Mouse (Mus musculus): ENCODE results near the gene Oas3. TPM values are rescaled to one million over a fixed set of nuclear protein-coding genes. Genes with fewer than 3 reads are reported as not detected.

Gene Oas3
- polyA plus RNA-seq, 1 experiment = 0.02 TPM

GRCm38 (mm10) chr5:120732740-120733139 lies 44.7 kb downstream of the Oas3 start:
- no peaks in the 10 kb centered on the region for H3K36me3 ChIP-seq (ENCODE audit: control insufficient read depth)
- no peaks in the 10 kb centered on the region for H3K4me1 ChIP-seq (ENCODE audit: control insufficient read depth)
- H3K4me3 ChIP-seq (replicated peaks) = no peak overlapping the region
- TF ChIP-seq GATA1 (IDR thresholded peaks at IDR 0.05; ENCODE audit: low read length) (no peak), TAL1 (IDR thresholded peaks at IDR 0.05; ENCODE audit: low read length) (no peak)
- no peaks in the 10 kb centered on the region for H3K9me3 ChIP-seq (ENCODE audit: control insufficient read depth, low read length)
- H3K27me3 ChIP-seq (ENCODE audit: control insufficient read depth) = no peaks in the 10 kb centered on the region

GRCm38 (mm10) chr5:120729319-120729718 lies 48.1 kb downstream of the Oas3 start:
- Histone ChIP-seq H3K36me3 (ENCODE audit: control insufficient read depth) (no peaks in the 10 kb centered on the region), H3K4me1 (ENCODE audit: control insufficient read depth) (no peaks in the 10 kb centered on the region), H3K9me3 (ENCODE audit: control insufficient read depth, low read length) (no peaks in the 10 kb centered on the region), H3K27me3 (ENCODE audit: control insufficient read depth) (no peaks in the 10 kb centered on the region), H3K4me3 (replicated peaks) (no peak overlapping the region)
- TF ChIP-seq TAL1 (IDR thresholded peaks at IDR 0.05; ENCODE audit: low read length) (no peak), GATA1 (IDR thresholded peaks at IDR 0.05; ENCODE audit: low read length) (no peak)

GRCm38 (mm10) chr5:120725811-120726455 lies 51.5 kb downstream of the Oas3 start:
- TF ChIP-seq GATA1 (IDR thresholded peaks at IDR 0.05; ENCODE audit: low read length) (no peak), TAL1 (IDR thresholded peaks at IDR 0.05; ENCODE audit: low read length) (no peak)
- no peaks in the 10 kb centered on the region for H3K4me1 ChIP-seq (ENCODE audit: control insufficient read depth)
- no peaks in the 10 kb centered on the region for H3K36me3 ChIP-seq (ENCODE audit: control insufficient read depth)
- no peaks in the 10 kb centered on the region for H3K27me3 ChIP-seq (ENCODE audit: control insufficient read depth)
- H3K9me3 ChIP-seq (ENCODE audit: control insufficient read depth, low read length) = no peaks in the 10 kb centered on the region
- H3K4me3 ChIP-seq (replicated peaks) = no peak overlapping the region

DNA sequence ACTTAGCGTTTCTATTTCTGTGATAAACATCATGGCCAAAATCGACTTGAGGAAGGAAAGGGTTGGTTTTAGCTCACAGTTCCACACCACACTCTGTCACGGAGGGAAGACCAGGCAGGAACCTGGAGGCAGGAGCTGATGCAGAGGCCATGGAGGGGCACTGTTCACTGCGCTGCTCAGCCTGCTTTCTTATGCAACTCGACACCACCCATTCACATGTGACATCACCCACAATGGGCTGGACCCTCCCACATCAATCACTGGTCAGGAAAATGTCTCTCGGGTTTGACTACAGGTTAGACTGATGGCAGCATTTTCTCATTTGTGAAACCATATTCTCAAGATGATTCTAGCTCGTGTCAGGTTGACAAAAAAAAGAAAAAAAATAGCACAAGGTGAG lies 56.5 kb downstream of the Oas3 start:
- Histone ChIP-seq H3K27me3 (ENCODE audit: control insufficient read depth) (no peaks in the 10 kb centered on the region), H3K9me3 (ENCODE audit: control insufficient read depth, low read length) (peaks cover 4% of the 10 kb centered on the region), H3K36me3 (ENCODE audit: control insufficient read depth) (no peaks in the 10 kb centered on the region), H3K4me3 (replicated peaks) (no peak overlapping the region), H3K4me1 (ENCODE audit: control insufficient read depth) (no peaks in the 10 kb centered on the region)
- no peak for TF ChIP-seq GATA1 (IDR thresholded peaks at IDR 0.05; ENCODE audit: low read length)
- TF ChIP-seq TAL1 (IDR thresholded peaks at IDR 0.05; ENCODE audit: low read length) = no peak

- Histone ChIP-seq H3K4me1 (ENCODE audit: control insufficient read depth) (no peaks in the 10 kb centered on the region), H3K27me3 (ENCODE audit: control insufficient read depth) (peaks cover 3% of the 10 kb centered on the region; the same call in 1 of the 2 replicates), H3K4me3 (replicated peaks) (no peak overlapping the region), H3K36me3 (ENCODE audit: control insufficient read depth) (no peaks in the 10 kb centered on the region), H3K9me3 (ENCODE audit: control insufficient read depth, low read length) (peaks cover 4% of the 10 kb centered on the region)
- TF ChIP-seq GATA1 (IDR thresholded peaks at IDR 0.05; ENCODE audit: low read length) (no peak), TAL1 (IDR thresholded peaks at IDR 0.05; ENCODE audit: low read length) (no peak)
Observed at GRCm38 (mm10) chr5:120718600-120719378, 58.7 kb downstream of the Oas3 start.

GRCm38 (mm10) chr5:120717136-120717535 lies 60.3 kb downstream of the Oas3 start:
- H3K27me3 ChIP-seq (ENCODE audit: control insufficient read depth) = peaks cover 15% of the 10 kb centered on the region
- H3K4me1 ChIP-seq (ENCODE audit: control insufficient read depth) = no peaks in the 10 kb centered on the region
- peaks cover 4% of the 10 kb centered on the region for H3K9me3 ChIP-seq (ENCODE audit: control insufficient read depth, low read length)
- TF ChIP-seq TAL1 (IDR thresholded peaks at IDR 0.05; ENCODE audit: low read length) = no peak
- no peaks in the 10 kb centered on the region for H3K36me3 ChIP-seq (ENCODE audit: control insufficient read depth)
- no peak overlapping the region for H3K4me3 ChIP-seq (replicated peaks)

DNA sequence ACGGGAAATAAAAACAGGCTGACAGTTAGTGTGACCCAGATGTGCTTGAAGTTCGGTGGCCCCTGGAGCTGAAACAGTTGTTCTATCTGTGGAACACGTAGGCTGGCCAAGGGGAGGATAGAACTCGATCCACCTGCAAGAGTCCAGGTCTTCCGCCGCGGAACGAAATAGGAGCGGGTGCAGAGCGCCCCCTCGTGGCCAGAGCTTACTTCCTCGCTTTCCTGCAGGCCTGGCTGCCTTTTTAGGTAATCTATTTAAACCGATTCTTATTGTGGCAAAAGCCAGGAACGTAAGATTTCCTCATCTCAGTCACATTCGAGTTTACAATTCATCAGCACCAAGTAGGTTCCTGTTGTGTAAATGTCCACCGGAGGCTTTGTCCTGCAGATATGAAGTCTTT lies 63.1 kb downstream of the Oas3 start:
- Histone ChIP-seq H3K4me3 (replicated peaks) (no peak overlapping the region), H3K9me3 (ENCODE audit: control insufficient read depth, low read length) (peaks cover 6% of the 10 kb centered on the region), H3K4me1 (ENCODE audit: control insufficient read depth) (no peaks in the 10 kb centered on the region), H3K27me3 (ENCODE audit: control insufficient read depth) (peaks cover 43% of the 10 kb centered on the region), H3K36me3 (ENCODE audit: control insufficient read depth) (no peaks in the 10 kb centered on the region)
- no peak for TF ChIP-seq GATA1 (IDR thresholded peaks at IDR 0.05; ENCODE audit: low read length)
- no peak for TF ChIP-seq TAL1 (IDR thresholded peaks at IDR 0.05; ENCODE audit: low read length)

- TF ChIP-seq TAL1 (IDR thresholded peaks at IDR 0.05; ENCODE audit: low read length) (no peak), GATA1 (IDR thresholded peaks at IDR 0.05; ENCODE audit: low read length) (no peak)
- 0 out of 2 replicates have a peak, but pooled peaks cover 2% of the 10 kb centered on the region for H3K9me3 ChIP-seq (ENCODE audit: control insufficient read depth, low read length)
- H3K27me3 ChIP-seq (ENCODE audit: control insufficient read depth) = peaks cover 46% of the 10 kb centered on the region
- H3K36me3 ChIP-seq (ENCODE audit: control insufficient read depth) = no peaks in the 10 kb centered on the region
- H3K4me1 ChIP-seq (ENCODE audit: control insufficient read depth) = no peaks in the 10 kb centered on the region
- no peak overlapping the region for H3K4me3 ChIP-seq (replicated peaks)
Observed at GRCm38 (mm10) chr5:120712721-120713120, 64.7 kb downstream of the Oas3 start.

- H3K4me1 ChIP-seq (ENCODE audit: control insufficient read depth) = no peaks in the 10 kb centered on the region
- peaks cover 46% of the 10 kb centered on the region for H3K27me3 ChIP-seq (ENCODE audit: control insufficient read depth)
- H3K4me3 ChIP-seq (replicated peaks) = no peak within 1 kb of the TSS
- no peaks in the 10 kb centered on the region for H3K36me3 ChIP-seq (ENCODE audit: control insufficient read depth)
- H3K9me3 ChIP-seq (ENCODE audit: control insufficient read depth, low read length) = 0 out of 2 replicates have a peak, but pooled peaks cover 2% of the 10 kb centered on the region
- TF ChIP-seq GATA1 (IDR thresholded peaks at IDR 0.05; ENCODE audit: low read length) (no peak), TAL1 (IDR thresholded peaks at IDR 0.05; ENCODE audit: low read length) (no peak)
Observed at GRCm38 (mm10) chr5:120711827-120712226, 65.6 kb downstream of the Oas3 start, which contains the start of gene Dtx1. Gene Dtx1, minus strand, starts transcription at chr5:120711927.
